Mouse (Mus musculus) erythroid progenitor cell, adult 5-6 weeks (primary cell): ENCODE measurements around the gene Ndufs1. TPM values are rescaled to one million over a fixed set of nuclear protein-coding genes. Genes with fewer than 3 reads are reported as not detected.
"Not testable (repeated sequence)": the region's sequence is repeated elsewhere in the genome, so short reads cannot be mapped to it uniquely, and the experiment has no call there.

Experiments
- ATAC-seq: replicated peaks from 2 replicates; pipeline ENCODE4 v1.8.0; 2016; ENCODE audit warnings: moderate number of reproducible peaks, mild to moderate bottlenecking, moderate TSS enrichment, inconsistent platforms; ENCODE audit not compliant: poor library complexity, low FRiP score, severe bottlenecking
- total RNA-seq, 2 experiments: library from RNA; stranded (forward) in 1 of 2; stranded (reverse) in 1 of 2; fragments of 150-400 nt in 1 of 2; fragments of 186-747, 209-891 nt in 1 of 2; gene quantifications; 2 replicates each; pipeline versions ENCODE4 v1.2.3 to v1.2.4; 2015 to 2017; ENCODE audit warnings: low replicate concordance in 2 of 2

Gene Ndufs1
- total RNA-seq, 2 experiments from 2014 or later: 54.9 to 90.8 TPM

DNA sequence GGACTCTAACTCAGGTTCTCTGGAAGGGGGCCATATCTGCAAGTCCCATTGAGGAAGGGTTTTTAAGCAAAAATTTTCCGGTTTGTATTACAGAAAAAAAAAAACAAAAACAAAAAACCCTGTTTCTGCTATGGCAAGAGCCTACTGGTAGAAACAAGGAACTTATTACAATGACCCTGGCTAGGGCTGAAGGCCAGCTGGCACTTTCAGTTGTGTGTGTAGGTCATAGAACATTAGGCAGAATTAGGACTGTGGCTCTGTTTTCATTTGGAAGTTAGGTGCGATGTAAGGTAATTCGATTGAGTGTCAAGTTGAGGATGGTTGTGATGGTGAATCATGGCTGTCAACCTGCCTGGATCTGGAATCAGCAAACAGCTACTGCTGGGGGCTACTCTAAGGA, 11.9 kb upstream of the Ndufs1 start:
- no peak for ATAC-seq

GRCm38 (mm10) chr1:63185430-63185829, 8.8 kb upstream of the Ndufs1 start:
- not testable (repeated sequence) for ATAC-seq

GRCm38 (mm10) chr1:63182636-63183270, 6.1 kb upstream of the Ndufs1 start:
- no peak for ATAC-seq

DNA sequence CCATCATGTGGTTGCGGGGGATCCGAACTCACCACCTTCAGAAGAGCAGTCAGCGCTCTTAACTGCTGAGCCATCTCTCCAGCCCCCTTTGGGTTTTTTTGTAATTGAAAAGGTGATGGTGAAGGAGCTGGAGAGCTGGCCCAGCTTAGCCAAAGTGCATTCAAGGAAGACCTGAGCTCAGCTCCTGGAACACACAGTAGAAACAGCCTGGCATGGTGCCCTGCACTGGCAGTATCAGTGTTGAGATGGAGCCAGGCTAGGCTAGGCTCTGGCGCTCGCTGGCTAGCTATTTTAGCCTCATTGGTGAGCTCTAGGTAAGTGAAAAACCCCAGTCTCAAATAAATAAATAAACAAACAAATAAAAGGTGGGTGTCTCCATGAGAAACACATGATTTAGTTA, 5.6 kb upstream of the Ndufs1 start:
- no peak for ATAC-seq

- ATAC-seq: no peak
Measured at GRCm38 (mm10) chr1:63181480-63181879, 4.8 kb upstream of the Ndufs1 start.

DNA sequence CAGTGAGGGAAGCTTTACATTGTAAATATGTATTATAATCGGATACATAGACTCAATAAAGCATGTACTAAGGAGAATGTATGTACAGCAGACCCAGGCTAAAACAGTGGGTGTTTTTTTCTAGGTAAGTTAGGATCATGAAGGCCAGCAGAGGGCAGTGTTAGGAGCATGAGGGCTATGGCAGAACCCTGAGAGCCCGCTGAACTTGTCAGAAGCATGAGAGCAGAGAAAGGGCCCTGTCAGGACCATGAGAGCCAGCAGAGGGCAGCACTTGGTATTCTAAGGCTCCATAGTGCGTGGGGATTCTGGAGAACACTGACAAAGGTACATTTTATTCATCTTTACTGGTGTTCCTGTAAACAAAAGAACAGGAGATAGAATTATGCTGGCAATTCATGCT, 4.4 kb upstream of the Ndufs1 start:
- ATAC-seq: peak; percentile 78

DNA sequence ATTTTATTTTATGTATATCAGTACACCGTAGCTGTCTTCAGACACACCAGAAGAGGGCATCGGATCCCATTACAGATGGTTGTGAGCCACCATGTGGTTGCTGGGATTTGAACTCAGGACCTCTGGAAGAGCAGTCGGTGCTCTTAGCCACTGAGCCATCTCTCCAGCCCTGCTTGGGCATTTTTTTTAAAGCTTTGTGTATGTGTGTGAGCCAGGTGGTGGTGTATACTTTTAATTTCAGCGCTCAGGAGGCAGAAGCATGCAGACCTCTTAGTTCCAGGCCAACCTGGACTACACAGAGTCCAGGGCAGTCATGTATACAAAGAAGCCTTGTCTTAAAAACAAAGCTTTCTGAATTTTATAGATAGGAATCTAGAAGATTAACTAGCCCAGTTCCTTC, 3.9 kb upstream of the Ndufs1 start:
- not testable (repeated sequence) for ATAC-seq

GRCm38 (mm10) chr1:63180122-63180521, 3.5 kb upstream of the Ndufs1 start:
- no peak for ATAC-seq

DNA sequence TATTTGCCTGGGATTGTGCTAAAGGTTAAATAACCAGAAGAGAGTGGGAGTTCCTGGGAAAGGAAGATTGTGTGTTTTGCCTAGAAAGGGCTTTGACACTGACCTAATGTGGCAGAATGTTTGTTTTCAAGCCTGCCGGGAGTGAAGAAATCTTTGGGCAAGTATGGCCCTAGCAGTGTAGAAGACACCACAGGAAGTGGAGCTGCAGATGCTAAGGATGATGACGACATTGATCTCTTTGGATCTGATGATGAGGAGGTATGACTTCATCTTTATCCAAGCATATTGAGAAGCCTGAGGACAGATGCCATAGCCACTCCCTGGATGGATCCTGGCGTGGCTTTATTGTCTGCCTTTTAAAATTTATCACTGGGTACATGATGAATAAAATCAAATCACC, 1.7 kb upstream of the Ndufs1 start:
- ATAC-seq: no peak

- peak; percentile 51 for ATAC-seq
Measured at GRCm38 (mm10) chr1:63176259-63176603, 402 bp downstream of the Ndufs1 start.

DNA sequence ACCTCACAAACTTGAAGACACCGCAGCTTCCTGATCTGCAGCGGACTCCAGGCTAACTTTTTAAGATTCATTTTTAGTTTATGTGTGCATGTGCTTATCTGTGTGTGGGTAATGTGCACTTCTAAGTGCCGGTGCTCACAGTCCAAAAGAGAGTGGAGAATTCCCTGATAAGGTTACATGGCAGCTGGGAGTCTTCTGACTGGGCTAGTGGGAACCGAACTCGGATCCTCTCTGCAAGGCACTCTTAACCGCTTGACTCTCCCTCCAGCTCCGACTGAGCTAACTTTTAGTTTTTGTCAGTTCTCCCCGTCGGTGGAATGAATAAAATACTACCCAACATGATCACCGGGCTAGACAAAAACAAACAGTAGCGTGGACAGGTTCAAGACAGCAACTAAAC, 780 bp downstream of the Ndufs1 start:
- ATAC-seq: peak; percentile 10

- ATAC-seq: no peak
Measured at GRCm38 (mm10) chr1:63168638-63169037, 8.0 kb downstream of the Ndufs1 start.

DNA sequence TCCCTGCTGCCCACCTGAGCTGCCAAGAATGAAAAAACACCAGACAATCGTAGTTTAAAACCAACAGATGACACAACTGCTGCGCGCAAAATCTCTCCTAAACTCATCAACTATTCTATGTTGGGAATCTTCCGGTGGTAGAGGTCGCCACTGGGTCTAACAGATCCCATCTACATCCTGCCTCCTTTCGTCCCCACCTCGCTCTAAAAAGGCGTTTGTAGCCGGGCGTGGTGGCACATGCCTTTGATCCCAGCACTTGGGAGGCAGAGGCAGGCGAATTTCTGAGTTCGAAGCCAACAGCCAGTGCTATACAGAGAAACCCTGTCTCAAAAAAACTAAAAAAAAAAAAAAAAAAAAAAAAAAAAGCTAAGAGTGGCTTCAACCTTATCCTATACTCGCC, 36.4 kb downstream of the Ndufs1 start:
- no peak for ATAC-seq

- ATAC-seq: not testable (repeated sequence)
Measured at GRCm38 (mm10) chr1:63138586-63138985, 38.0 kb downstream of the Ndufs1 start.

DNA sequence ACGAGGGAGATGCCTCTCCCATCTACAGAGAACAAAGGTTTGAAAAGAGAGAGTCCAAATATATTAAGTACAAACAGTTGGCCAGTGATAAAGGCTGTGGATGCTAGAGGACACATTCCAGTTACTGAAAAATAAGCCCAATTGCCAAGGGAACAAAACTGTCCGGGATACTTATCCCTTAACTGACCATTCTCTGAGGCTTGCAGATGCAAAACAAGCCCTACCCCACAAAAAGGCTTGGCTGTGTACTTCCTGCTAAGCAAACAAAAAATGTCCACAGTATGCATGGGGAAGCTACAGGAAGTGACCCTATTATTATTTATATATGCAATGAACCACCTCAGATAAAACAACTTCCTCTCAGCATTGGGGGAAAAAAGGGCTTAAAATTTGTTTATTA, 38.7 kb downstream of the Ndufs1 start:
- ATAC-seq: no peak

DNA sequence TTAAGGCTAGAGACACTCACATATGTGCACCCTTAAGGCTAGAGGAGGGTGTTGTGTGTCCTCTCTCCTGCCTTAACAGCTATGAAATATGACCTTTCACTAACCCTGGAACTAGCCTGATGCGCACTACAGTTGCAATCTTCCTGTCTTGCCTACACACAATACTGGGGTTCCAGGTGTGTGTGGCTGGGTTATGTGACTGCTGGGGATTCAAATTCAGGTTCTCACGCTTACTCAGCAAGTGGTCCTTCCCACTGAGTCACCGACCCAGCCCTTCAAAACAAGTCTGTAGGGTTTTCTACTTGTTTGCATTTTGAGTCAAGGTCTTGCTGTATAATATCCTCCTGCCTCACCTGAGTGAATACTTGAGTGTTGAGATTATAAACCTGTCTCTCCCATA, 42.1 kb downstream of the Ndufs1 start:
- no peak for ATAC-seq

DNA sequence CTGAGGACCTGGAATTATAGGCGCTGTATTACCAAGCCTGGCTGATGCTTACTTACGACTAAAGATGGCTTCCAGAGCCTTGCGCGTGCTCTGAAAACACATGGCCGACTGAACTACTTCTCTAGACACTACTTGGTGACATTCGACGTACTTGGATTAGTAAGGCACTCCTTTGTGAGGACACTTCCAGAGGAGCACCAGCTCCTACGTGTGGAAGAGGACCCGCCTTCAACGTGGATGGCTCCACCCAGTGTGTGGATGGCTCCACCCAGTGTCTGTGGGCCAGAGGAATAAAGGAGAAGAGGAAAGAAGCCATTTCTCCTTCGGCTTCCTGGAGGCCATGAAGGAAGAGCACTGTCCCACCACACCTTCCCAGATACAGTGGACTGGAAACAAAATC, 44.9 kb downstream of the Ndufs1 start:
- no peak for ATAC-seq

- no peak for ATAC-seq
Measured at GRCm38 (mm10) chr1:63130883-63131282, 45.8 kb downstream of the Ndufs1 start.

DNA sequence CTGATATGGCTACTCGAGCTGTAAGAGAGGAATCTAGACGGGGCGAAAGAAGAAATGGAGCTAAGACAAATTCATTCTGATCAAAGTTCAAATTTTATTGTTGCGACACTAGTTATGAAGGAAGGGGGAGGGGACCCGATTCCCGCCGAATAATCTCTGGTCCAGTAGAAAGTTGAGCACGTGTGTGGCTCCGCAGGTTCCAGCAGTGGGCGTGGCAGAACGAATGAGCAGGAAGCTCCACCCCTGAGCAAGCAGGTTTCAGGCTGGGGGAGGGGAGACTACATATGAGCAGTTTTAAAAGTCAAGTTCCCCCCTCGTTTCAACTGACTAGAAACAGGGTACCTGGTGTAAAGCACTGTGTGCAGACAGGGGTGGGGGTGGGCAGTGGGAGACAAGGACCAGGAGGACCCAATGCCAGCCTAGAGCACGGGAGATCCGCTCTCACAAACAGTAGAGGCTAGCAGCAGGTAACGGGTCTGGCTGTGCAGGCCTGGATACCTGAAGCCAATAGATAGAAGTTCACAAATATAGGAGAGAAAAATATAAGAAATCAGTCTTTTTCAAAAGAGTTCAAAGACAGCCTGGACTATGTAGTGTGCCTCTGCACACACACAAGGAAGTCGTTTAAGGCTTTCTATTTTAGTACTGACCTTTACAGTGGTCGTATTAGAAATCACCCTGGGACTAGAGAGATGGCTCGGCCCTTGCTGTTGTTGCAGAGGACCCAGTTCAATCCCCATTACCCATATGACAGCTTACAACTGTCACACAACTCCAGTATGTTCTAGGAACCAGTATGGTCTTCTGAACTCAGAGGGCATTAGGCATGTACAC, 46.6 kb downstream of the Ndufs1 start:
- ATAC-seq: no peak

- ATAC-seq: no peak
Measured at GRCm38 (mm10) chr1:63129273-63129672, 47.4 kb downstream of the Ndufs1 start.

DNA sequence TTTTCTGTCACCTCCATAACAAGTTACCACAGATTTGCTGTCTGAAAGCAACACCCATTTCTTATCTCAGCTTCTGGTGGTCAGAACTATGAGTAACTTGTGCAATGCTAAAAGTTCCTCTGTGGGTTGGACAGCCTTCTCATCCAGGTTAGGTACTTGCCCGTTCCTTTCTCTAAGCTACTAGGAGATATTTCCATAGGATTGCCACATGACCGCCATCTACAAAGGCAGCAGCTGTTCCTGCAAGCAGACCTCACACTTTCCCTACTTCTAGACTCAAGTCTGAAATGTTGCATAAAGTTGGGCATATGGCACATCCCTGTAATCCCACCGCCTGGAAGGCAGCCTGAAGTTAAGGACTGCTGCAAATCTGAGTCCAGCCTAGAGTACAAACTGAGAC, 50.4 kb downstream of the Ndufs1 start:
- ATAC-seq: no peak
